Mouse (Mus musculus) C2C12 (cell line): ENCODE measurements around the gene Aff1. TPM values are rescaled to one million over a fixed set of nuclear protein-coding genes. Genes with fewer than 3 reads are reported as not detected.

Source experiments
- H3K27me3 ChIP-seq: one replicate; pipeline ENCODE4 v1.6.1; 2011; ENCODE audit not compliant: control insufficient read depth, insufficient read depth, insufficient read length
- H3K36me3 ChIP-seq: one replicate; pipeline ENCODE4 v1.6.1; 2011; ENCODE audit not compliant: control insufficient read depth, insufficient read depth
- H3K4me3 ChIP-seq: one replicate; pipeline ENCODE4 v1.5.1; 2011; ENCODE audit warnings: mild to moderate bottlenecking, control low read depth; ENCODE audit not compliant: poor library complexity, insufficient read depth, severe bottlenecking
- H3K79me2 ChIP-seq: one replicate; pipeline ENCODE4 v1.6.1; 2011; ENCODE audit not compliant: control insufficient read depth, insufficient read depth
- H3K79me3 ChIP-seq: one replicate; pipeline ENCODE4 v1.6.1; 2011; ENCODE audit warnings: low read depth, control low read depth
- H3ac ChIP-seq: one replicate; pipeline ENCODE3; 2011; ENCODE audit warnings: low read depth; ENCODE audit not compliant: control insufficient read depth, insufficient read length
- CEBPB ChIP-seq: IDR thresholded peaks from one replicate; pipeline ENCODE4 v1.6.1; 2011; ENCODE audit warnings: low read depth, mild to moderate bottlenecking, control low read depth, moderate library complexity
- CTCF ChIP-seq: IDR thresholded peaks from one replicate; pipeline ENCODE4 v1.5.1; 2011; ENCODE audit not compliant: control insufficient read depth, insufficient read depth, insufficient read length
- FOSL1 ChIP-seq: IDR thresholded peaks from one replicate; pipeline ENCODE4 v1.8.0; 2011; ENCODE audit warnings: mild to moderate bottlenecking, low read length; ENCODE audit not compliant: poor library complexity, insufficient read depth, severe bottlenecking
- MAX ChIP-seq: IDR thresholded peaks from one replicate; pipeline ENCODE4 v1.6.1; 2011; ENCODE audit warnings: mild to moderate bottlenecking, control low read depth
- MYOD1 ChIP-seq: IDR thresholded peaks from one replicate; pipeline ENCODE4 v1.6.1; 2011; ENCODE audit warnings: low read depth; ENCODE audit not compliant: control insufficient read depth, insufficient read length
- MYOG ChIP-seq: IDR thresholded peaks from one replicate; pipeline ENCODE4 v1.6.1; 2011; ENCODE audit not compliant: control insufficient read depth, insufficient read length; ENCODE audit errors: extremely low read depth
- USF1 ChIP-seq: IDR thresholded peaks from one replicate; pipeline ENCODE4 v1.6.1; 2011; ENCODE audit warnings: low read depth, mild to moderate bottlenecking, control low read depth, moderate library complexity
- polyA plus RNA-seq: library from polyadenylated mRNA; unstranded; fragments of >200 nt; fragmentation: generic; extraction: Trizol; gene quantifications from one replicate; pipeline ENCODE4 v1.2.1, GENCODE M21; 2012; ENCODE audit warnings: missing spikeins

Gene Aff1
- polyA plus RNA-seq, 1 experiment = 10.0 TPM

- Histone ChIP-seq H3K4me3 (no peak overlapping the region), H3K27me3 (no peaks in the 10 kb centered on the region), H3K79me2 (no peaks in the 10 kb centered on the region), H3K79me3 (no peaks in the 10 kb centered on the region), H3K36me3 (no peaks in the 10 kb centered on the region), H3ac (no peak overlapping the region)
- TF ChIP-seq CTCF = no peak
- TF ChIP-seq CEBPB = no peak
- no peak for TF ChIP-seq MYOD1
- no peak for TF ChIP-seq MYOG
- no peak for TF ChIP-seq USF1
- TF ChIP-seq MAX = no peak
- no peak for TF ChIP-seq FOSL1
These were observed 18.6 kb upstream of the Aff1 start for GRCm38 (mm10) chr5:103673611-103674010.

DNA sequence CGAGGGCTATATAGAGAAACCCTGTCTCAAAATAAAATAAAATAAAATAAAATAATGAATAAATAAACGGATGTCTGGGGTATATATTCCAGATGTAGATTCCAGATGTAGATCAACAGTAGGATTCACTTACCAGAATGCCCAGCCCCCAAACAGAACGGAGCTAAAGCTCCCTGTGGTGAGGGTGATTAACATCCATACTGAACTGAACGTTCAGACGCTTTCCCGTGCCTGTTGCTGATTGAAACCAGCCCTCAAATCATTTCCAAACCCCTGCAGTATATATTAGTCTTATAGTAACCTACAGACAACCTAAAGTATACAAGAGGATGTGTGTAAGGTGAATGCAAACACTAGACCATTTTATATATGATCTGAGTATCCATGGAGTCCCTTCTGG lies 17.7 kb upstream of the Aff1 start:
- no peaks in the 10 kb centered on the region for H3K27me3 ChIP-seq
- no peak for TF ChIP-seq MYOG
- TF ChIP-seq USF1 = no peak
- TF ChIP-seq CTCF = no peak
- TF ChIP-seq CEBPB = no peak
- no peak for TF ChIP-seq MAX
- no peak for TF ChIP-seq MYOD1
- TF ChIP-seq FOSL1 = no peak
- H3K79me3 ChIP-seq = no peaks in the 10 kb centered on the region
- no peak overlapping the region for H3K4me3 ChIP-seq
- no peaks in the 10 kb centered on the region for H3K79me2 ChIP-seq
- H3K36me3 ChIP-seq = no peaks in the 10 kb centered on the region
- H3ac ChIP-seq = no peak overlapping the region

DNA sequence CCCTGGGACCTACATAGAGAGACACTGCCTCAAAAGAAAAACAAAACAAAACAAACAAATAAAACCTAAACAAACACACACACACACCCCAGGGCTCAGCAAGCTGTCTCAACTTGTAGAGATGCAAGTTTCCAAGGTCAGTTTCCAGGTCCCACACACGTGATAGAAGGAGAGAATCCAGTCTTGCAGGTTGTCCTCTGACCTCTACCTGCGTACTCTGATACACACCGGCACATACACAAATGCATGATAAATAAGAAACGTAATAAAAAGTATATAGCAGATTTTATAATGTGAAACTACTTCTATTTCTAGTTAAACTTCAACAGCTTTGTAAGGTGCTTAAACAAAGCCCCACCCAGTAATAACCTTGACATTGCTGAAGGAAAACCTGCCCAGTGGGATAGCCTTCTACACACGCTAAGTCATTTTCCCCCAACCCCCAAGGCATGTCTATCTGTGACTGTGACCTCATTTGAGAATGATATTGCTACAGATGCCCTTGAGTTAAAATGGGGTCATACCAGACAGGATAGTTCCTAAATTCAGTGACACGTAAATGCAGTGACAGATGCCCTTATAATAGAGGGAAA lies 15.8 kb upstream of the Aff1 start:
- H3K79me2 ChIP-seq = no peaks in the 10 kb centered on the region

DNA sequence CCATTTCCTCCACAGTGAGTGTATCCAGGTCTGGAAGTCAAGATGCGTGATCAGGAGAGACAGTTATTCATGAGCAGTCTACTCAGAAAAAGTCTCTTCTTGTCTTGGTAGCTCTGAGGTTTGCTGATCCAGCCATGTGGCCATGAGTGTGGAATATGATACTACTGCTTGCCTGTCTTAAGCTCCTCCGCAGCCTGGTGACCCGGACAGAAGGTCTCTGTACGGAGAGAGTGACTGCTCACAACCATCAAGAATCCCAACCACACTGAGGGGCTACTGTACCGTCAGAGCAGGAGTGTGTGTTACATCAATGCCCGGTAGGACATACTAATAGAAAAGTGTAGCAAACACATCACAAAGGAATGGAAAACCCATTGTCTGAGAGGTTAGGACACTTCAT lies 14.3 kb upstream of the Aff1 start:
- H3K4me3 ChIP-seq = no peak overlapping the region
- H3K79me3 ChIP-seq = no peaks in the 10 kb centered on the region
- no peaks in the 10 kb centered on the region for H3K27me3 ChIP-seq
- no peaks in the 10 kb centered on the region for H3K79me2 ChIP-seq
- no peak overlapping the region for H3ac ChIP-seq
- TF ChIP-seq MAX = no peak
- no peak for TF ChIP-seq MYOG
- TF ChIP-seq MYOD1 = no peak
- TF ChIP-seq CTCF = no peak
- no peak for TF ChIP-seq USF1
- TF ChIP-seq CEBPB = no peak
- no peak for TF ChIP-seq FOSL1
- H3K36me3 ChIP-seq = no peaks in the 10 kb centered on the region

More for the DNA sequence above, 15.8 kb upstream of the Aff1 start:
- no peak for TF ChIP-seq CEBPB
- TF ChIP-seq FOSL1 = no peak
- no peak for TF ChIP-seq CTCF
- TF ChIP-seq USF1 = no peak
- TF ChIP-seq MYOG = no peak
- TF ChIP-seq MAX = no peak
- TF ChIP-seq MYOD1 = no peak
- no peaks in the 10 kb centered on the region for H3K27me3 ChIP-seq
- no peaks in the 10 kb centered on the region for H3K79me3 ChIP-seq
- H3K36me3 ChIP-seq = no peaks in the 10 kb centered on the region
- H3ac ChIP-seq = no peak overlapping the region
- H3K4me3 ChIP-seq = no peak overlapping the region

DNA sequence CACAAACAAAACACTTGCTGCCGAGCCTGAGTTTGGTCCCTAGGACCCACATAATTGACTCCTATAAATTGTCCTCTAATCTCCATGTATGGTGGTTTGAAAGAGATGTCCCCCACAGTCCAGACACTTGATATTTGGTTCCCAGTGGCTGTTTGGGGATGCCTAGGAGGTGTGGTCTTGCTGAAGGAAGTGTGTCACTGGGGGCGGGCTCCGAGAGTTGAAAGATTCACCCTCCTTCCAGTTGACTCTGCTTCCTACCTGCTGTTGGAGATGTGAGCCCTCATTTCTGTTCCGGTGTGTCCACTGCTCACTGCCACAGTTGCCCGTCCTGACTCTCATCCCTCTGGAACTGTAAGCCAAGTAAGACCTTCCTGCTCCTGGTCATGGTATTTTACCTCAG lies 13.2 kb upstream of the Aff1 start:
- Histone ChIP-seq H3K36me3 (no peaks in the 10 kb centered on the region), H3K79me2 (no peaks in the 10 kb centered on the region), H3K4me3 (no peak overlapping the region), H3K27me3 (no peaks in the 10 kb centered on the region), H3K79me3 (no peaks in the 10 kb centered on the region), H3ac (no peak overlapping the region)
- TF ChIP-seq MYOD1 (no peak), USF1 (no peak)

- Histone ChIP-seq H3K27me3 (no peaks in the 10 kb centered on the region), H3K4me3 (no peak overlapping the region), H3K79me2 (no peaks in the 10 kb centered on the region), H3K36me3 (no peaks in the 10 kb centered on the region), H3ac (no peak overlapping the region), H3K79me3 (no peaks in the 10 kb centered on the region)
- TF ChIP-seq CTCF (peak; percentile 55), MYOD1 (no peak)
These were observed 11.8 kb upstream of the Aff1 start for GRCm38 (mm10) chr5:103680381-103680780.
